Mouse (Mus musculus) gastrocnemius, adult 2 months (tissue): Measurements from ENCODE around the gene Supv3l1. TPM values are rescaled to one million over a fixed set of nuclear protein-coding genes. Genes with fewer than 3 reads are reported as not detected.
"Not testable (repeated sequence)": the region's sequence is repeated elsewhere in the genome, so short reads cannot be mapped to it uniquely, and the experiment has no call there.

Experiments used
- DNase-seq: peaks from one replicate; pipeline ENCODE4 v3.0.0; 2022
- H3K27ac ChIP-seq: fragments of 200-600 bp; 2 replicates; pipeline ENCODE4 v1.8.1; 2022; ENCODE audit warnings: mild to moderate bottlenecking
- H3K4me3 ChIP-seq: fragments of 200-600 bp; 2 replicates; pipeline ENCODE4 v1.8.1; 2022; ENCODE audit warnings: mild to moderate bottlenecking, moderate library complexity
- CTCF ChIP-seq: fragments of 200-600 bp; IDR thresholded peaks from 2 replicates; pipeline ENCODE4 v1.8.1; 2022; ENCODE audit warnings: antibody characterized with exemption, mild to moderate bottlenecking, moderate library complexity
- intact Hi-C: fragments of 180-260 bp; cut with DNase I; formaldehyde crosslinking; loops from one replicate; pipeline ENCODE4 v1.15.1; 2025
- long read RNA-seq, 2 experiments: library from polyadenylated mRNA; stranded (forward); transcript quantifications; one replicate each; pipeline ENCODE4 v2.0.0; 2021
- total RNA-seq, 2 experiments: library from RNA; stranded (reverse); gene quantifications; 2 replicates each; pipeline ENCODE4 v1.2.3; 2021

The Supv3l1 gene
- total RNA-seq = 10 to 100 TPM; 14.5 to 21.4 TPM
- long read RNA-seq, experiment 1, transcript Supv3l1-201 (15 exons, 2,604 nt) = major isoform, 17 of 25 reads
- long read RNA-seq, experiment 1, partial matches to known transcripts = 1 of 25 reads
- long read RNA-seq, experiment 1, other reads (novel, unspliced or antisense) = 7 of 25 reads
- long read RNA-seq, experiment 2, transcript Supv3l1-201 (15 exons, 2,604 nt) = major isoform, 22 of 26 reads
- long read RNA-seq, experiment 2, partial matches to known transcripts = 1 of 26 reads
- long read RNA-seq, experiment 2, other reads (novel, unspliced or antisense) = 3 of 26 reads

DNA sequence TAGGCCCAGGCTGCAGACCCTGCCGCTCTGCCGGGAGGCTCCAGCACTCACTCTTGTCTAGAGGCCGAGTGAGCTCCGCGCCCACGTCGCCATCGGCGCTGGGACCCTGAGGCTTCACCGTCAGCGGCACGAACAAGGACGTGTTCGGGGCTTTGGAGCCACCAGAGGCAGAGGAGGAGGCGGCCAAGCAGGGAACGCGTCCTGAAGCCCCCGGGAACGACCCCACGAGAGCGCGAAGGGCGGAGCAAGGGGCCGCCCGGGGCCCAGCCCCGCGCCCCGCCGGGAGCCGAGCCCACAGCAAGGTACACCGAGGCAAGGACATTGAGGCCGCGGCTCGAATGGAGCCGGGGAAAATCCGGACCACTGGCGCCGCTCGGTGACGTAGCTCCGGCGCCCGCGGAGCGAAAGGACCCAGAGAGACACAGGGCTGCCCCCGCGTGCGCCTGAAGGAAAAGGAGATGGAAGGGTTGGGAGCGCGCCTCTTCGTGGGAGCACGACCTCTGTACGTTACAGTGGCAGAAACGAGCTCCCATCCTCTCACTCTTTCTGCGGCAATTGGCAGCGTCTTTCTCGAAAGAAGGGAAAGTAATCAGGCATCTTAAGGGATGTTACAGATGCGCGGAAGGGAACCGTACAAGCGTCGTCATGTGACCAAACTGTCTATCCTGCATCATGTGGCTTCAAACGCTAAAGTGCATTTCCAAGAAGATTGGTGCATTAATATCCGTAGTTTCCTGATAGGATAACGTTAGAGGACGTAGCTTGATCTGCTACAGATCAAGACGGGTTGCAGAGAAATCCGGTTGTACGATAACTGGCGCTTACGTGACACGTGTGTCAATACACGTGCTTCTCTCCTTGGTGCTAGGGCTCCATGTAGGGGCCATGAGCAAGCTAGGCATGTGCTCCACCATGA lies at the start of gene Supv3l1, which contains the start of gene 4930507D05Rik:
Gene Supv3l1 (minus strand): TSS at position 375 of the 916 bp plus-strand sequence.
Gene 4930507D05Rik (plus strand): TSS at position 126 of the 916 bp plus-strand sequence.
- intact Hi-C loops = loop anchor here (5.0 kb wide), 1 partner anchor 38 kb away; the partner anchor contains the start of gene Vps26a
- Histone ChIP-seq H3K4me3 (peak within 1 kb of the TSS; percentile 90), H3K27ac (peak within 1 kb of the TSS; percentile 96)
- peak; percentile 94 for DNase-seq
- TF ChIP-seq CTCF = no peak

DNA sequence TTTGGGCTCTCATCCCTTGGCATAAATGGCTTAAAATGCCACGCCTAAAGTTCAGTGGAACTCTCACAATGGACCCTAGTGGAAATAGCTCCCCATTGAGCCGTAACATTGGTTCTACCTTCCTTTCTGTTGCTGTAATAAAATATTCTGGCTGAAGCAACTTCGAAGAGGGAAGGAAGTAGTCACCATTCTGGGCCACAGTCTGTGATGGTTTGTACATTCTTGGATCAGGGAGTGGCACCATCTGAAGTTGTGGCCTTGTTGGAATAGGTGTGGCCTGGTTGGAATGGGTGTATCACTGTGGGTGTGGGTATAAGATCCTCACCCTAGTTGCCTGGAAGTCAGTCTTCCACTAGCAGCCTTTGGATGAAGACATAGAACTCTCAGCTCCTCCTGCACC lies 42.1 kb upstream of the Supv3l1 start:
- DNase-seq, H3K27ac ChIP-seq, H3K4me3 ChIP-seq, intact Hi-C loops: not testable (repeated sequence)

- H3K27ac ChIP-seq = no peak overlapping the region; the same call in 1 of the 2 replicates
- intact Hi-C loops = loop anchor here (5.0 kb wide), 1 partner anchor 41 kb away; the partner anchor contains the start of genes 4930507D05Rik and Supv3l1
- TF ChIP-seq CTCF = peak; percentile 76
- no peak overlapping the region for H3K4me3 ChIP-seq
- peak; percentile 26 for DNase-seq
Measured at GRCm38 (mm10) chr10:62488266-62488665, 38.7 kb upstream of the Supv3l1 start.

GRCm38 (mm10) chr10:62486618-62487415 lies 37.3 kb upstream of the Supv3l1 start, which contains the start of gene Vps26a:
Vps26a (minus strand) TSS chr10:62486805.
- H3K27ac ChIP-seq = peak within 1 kb of the TSS; percentile 97
- peak; percentile 98 for DNase-seq
- intact Hi-C loops = loop anchor here (2.0 to 5.0 kb wide), 2 partner anchors 40 to 536 kb away; partner anchors contain the start of genes 4930507D05Rik and Supv3l1
- TF ChIP-seq CTCF = no peak
- peak within 1 kb of the TSS; percentile 99 for H3K4me3 ChIP-seq

- peak overlapping the region; percentile 99 for H3K4me3 ChIP-seq
- intact Hi-C loops = loop anchor here (2.0 to 5.0 kb wide), 2 partner anchors 39 to 537 kb away; partner anchors contain the start of genes 4930507D05Rik and Supv3l1
- no peak for DNase-seq
- TF ChIP-seq CTCF = no peak
- peak overlapping the region; percentile 97 for H3K27ac ChIP-seq
Measured at GRCm38 (mm10) chr10:62485878-62486582, 36.5 kb upstream of the Supv3l1 start.

- no peak overlapping the region for H3K27ac ChIP-seq
- no peak for DNase-seq
- intact Hi-C loops = no loop called here
Measured at GRCm38 (mm10) chr10:62481108-62481852, 31.7 kb upstream of the Supv3l1 start.

GRCm38 (mm10) chr10:62476980-62477379 lies 27.4 kb upstream of the Supv3l1 start:
- no peak for DNase-seq
- intact Hi-C loops = no loop called here
- no peak for TF ChIP-seq CTCF
- no peak overlapping the region for H3K27ac ChIP-seq
- H3K4me3 ChIP-seq = no peak overlapping the region

More at GRCm38 (mm10) chr10:62481108-62481852, 31.7 kb upstream of the Supv3l1 start:
- no peak for TF ChIP-seq CTCF
- H3K4me3 ChIP-seq = no peak overlapping the region

GRCm38 (mm10) chr10:62474944-62475343 lies 25.4 kb upstream of the Supv3l1 start:
- DNase-seq = no peak
- Histone ChIP-seq H3K4me3 (no peak overlapping the region), H3K27ac (no peak overlapping the region)
- intact Hi-C loops = no loop called here
- no peak for TF ChIP-seq CTCF

DNA sequence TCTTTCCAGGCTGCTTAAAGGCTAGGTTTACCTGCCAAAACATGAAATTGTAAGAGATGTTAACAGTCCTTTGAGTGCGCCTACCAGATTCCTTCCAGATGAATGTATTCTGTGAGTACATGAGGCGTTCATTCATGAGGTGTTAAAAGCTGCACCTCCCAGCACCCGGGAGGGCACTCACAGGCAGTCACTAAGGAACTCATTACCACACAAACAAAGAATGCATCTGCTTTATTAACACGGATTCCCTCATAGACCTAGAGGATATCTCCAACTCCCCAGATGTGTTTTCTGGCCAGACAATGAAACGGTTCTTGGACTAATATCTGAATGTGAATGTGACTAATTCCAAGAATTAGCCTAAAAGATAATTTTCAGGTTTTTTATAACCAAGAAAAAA lies 21.6 kb upstream of the Supv3l1 start:
- no peak for DNase-seq
- no peak for TF ChIP-seq CTCF

DNA sequence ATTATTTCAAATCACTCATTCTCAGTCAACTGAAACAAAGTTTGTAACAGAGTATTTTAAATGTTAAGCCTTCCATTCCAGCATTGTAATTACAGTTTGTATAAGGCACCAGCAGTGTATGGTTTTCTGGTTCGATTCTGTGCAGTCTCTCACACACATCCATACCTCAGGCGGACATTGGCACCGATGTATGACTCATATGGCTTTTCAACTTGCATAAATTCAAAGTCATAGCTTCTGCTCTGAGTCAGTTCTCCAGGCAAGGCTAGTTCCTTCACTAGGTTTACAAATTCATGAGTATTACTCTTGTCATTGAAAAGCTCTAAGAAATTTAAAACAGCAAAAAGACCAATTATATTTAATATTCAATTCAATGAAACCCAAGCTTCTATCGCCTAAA lies 20.2 kb upstream of the Supv3l1 start:
- intact Hi-C loops = no loop called here
- Histone ChIP-seq H3K27ac (no peak overlapping the region), H3K4me3 (no peak overlapping the region)
- no peak for TF ChIP-seq CTCF
- DNase-seq = no peak

More for the DNA sequence above, 21.6 kb upstream of the Supv3l1 start:
- intact Hi-C loops = no loop called here
- Histone ChIP-seq H3K27ac (no peak overlapping the region), H3K4me3 (no peak overlapping the region)

GRCm38 (mm10) chr10:62461321-62461720 lies 11.8 kb upstream of the Supv3l1 start:
- TF ChIP-seq CTCF = no peak
- DNase-seq = no peak
- Histone ChIP-seq H3K27ac (no peak overlapping the region), H3K4me3 (no peak overlapping the region)
- intact Hi-C loops = no loop called here

- intact Hi-C loops, H3K4me3 ChIP-seq, H3K27ac ChIP-seq, DNase-seq: not testable (repeated sequence)
Measured at GRCm38 (mm10) chr10:62452001-62452400, 2.5 kb upstream of the Supv3l1 start.
